Mouse (Mus musculus) cerebellum, adult 2 months (tissue): Measurements from ENCODE around the gene Cnot1.

Experiments used
- CTCF ChIP-seq: fragments of 200-500 bp; IDR thresholded peaks from 2 replicates; pipeline ENCODE4 v1.5.1; 2011; ENCODE audit warnings: low read depth, mild to moderate bottlenecking, control low read depth, low read length, moderate library complexity, borderline replicate concordance; ENCODE audit not compliant: insufficient read depth
- POLR2A ChIP-seq: fragments of 200-500 bp; IDR thresholded peaks from 2 replicates; pipeline ENCODE4 v1.6.1; 2011; ENCODE audit warnings: low read length, control low read depth, borderline replicate concordance; ENCODE audit not compliant: insufficient read depth

DNA sequence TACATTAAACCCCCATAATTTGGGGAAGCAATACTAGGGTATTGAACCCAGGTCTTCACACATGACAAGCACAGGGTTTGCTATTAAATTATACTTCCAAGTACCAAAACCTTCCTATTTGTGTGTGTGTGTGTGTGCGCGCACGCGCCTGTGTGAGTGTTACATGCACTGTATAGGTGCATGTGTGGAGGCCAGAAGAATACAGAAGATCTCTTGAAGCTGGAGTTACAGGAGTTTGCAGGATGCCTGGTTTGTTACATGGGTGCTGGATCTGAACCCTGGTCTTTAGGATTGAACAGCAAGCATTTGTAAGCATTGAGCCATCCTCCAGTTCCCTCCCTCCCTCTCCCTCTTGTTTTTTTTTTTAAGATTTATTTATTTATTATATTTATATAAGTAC lies 32.0 kb upstream of the Cnot1 start:
- no peak for TF ChIP-seq POLR2A
- no peak for TF ChIP-seq CTCF
